Mouse (Mus musculus): ENCODE results near the gene Tex264. TPM values are rescaled to one million over a fixed set of nuclear protein-coding genes. Genes with fewer than 3 reads are reported as not detected.

Gene Tex264
- polyA plus RNA-seq, 1 experiment from 2014 or later = 86.7 TPM

DNA sequence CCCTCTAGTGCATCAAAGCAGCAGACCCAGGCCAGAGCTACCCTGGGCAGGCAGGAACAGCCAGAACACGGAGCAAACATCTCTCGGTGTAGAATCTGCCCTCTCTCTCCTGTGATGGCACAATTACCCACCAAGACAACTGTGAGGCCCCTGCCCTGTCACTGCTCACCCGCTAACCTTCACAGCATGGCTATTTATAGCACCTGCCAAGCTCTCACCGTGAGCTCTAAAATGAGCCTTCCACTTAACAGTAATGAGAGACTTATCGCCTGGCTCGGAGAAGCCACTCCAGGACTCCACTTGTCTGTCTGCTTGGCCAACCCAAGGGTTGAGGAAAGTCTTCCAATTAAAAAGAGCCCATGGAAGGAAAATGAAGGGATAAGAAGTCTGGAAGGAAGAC is 22.5 kb downstream of the Tex264 start:
- Histone ChIP-seq H3K36me3 (peaks cover 86% of the 10 kb centered on the region), H3K9ac (no peak overlapping the region), H3K4me1 (no peaks in the 10 kb centered on the region), H3K27me3 (no peaks in the 10 kb centered on the region), H3K27ac (replicated peaks) (no peak overlapping the region), H3K4me3 (replicated peaks) (no peak overlapping the region), H3K4me2 (replicated peaks) (no peak overlapping the region), H3K9me3 (replicated peaks) (no peaks in the 10 kb centered on the region)
- 84% methylated on average over 6 of the region's 6 CpGs for WGBS
- no peak for ATAC-seq (ENCODE audit: insufficient number of reproducible peaks, low FRiP score, low TSS enrichment, low read depth)

DNA sequence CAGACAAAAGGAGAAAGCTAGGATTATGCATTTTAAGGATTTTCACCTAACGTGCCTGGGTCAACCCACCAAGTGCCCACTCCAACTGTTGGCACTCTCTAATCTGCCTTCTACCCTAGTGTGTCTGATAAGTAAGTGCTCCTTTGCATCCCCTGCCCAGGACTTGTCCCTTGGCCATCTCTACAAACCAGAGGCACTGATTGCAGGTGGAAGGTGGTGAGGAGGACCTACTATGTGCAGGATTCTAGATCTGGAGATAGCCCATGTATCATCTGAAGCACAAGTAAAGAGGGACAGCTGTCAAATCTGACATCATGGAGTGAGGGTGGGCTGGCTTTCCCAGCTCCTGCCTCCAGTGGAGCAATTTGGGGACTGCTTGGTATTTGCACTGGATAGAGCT is 25.8 kb downstream of the Tex264 start:
- Histone ChIP-seq H3K36me3 (peaks cover 60% of the 10 kb centered on the region), H3K27me3 (peaks cover 10% of the 10 kb centered on the region), H3K9ac (no peak overlapping the region), H3K4me2 (replicated peaks) (no peak overlapping the region), H3K4me3 (replicated peaks) (no peak overlapping the region), H3K9me3 (replicated peaks) (no peaks in the 10 kb centered on the region), H3K4me1 (peaks cover 7% of the 10 kb centered on the region), H3K27ac (replicated peaks) (no peak overlapping the region)
- ATAC-seq (ENCODE audit: insufficient number of reproducible peaks, low FRiP score, low TSS enrichment, low read depth) = no peak
- WGBS = 68% methylated on average over 1 of the region's 1 CpGs

DNA sequence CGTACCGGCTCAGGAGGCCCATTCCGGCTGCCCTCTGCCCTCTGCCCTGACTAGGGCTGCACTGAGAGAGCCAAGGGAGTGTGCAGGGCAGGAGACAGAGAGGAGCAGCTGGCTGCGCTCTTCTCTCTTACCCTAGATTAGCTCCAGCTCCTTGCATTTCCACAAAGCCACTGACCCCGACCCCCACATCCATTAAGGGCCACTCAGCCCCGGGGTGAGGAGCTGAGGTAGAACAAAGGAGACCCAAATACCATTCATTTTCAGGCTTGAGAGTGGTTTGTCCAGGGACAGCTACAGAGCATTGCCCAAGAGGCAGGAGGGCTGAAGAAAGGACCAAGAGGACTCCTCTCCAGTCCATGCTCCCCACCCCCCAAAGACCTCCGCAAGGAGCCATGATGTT is 26.3 kb downstream of the Tex264 start:
- H3K9ac ChIP-seq = no peak overlapping the region
- no peaks in the 10 kb centered on the region for H3K9me3 ChIP-seq (replicated peaks)
- 44% methylated on average over 7 of the region's 7 CpGs for WGBS
- no peak for ATAC-seq (ENCODE audit: insufficient number of reproducible peaks, low FRiP score, low TSS enrichment, low read depth)
- H3K4me3 ChIP-seq (replicated peaks) = no peak overlapping the region
- no peak overlapping the region for H3K27ac ChIP-seq (replicated peaks)
- H3K4me2 ChIP-seq (replicated peaks) = no peak overlapping the region
- peaks cover 7% of the 10 kb centered on the region for H3K4me1 ChIP-seq
- peaks cover 14% of the 10 kb centered on the region for H3K27me3 ChIP-seq
- H3K36me3 ChIP-seq = peaks cover 56% of the 10 kb centered on the region

DNA sequence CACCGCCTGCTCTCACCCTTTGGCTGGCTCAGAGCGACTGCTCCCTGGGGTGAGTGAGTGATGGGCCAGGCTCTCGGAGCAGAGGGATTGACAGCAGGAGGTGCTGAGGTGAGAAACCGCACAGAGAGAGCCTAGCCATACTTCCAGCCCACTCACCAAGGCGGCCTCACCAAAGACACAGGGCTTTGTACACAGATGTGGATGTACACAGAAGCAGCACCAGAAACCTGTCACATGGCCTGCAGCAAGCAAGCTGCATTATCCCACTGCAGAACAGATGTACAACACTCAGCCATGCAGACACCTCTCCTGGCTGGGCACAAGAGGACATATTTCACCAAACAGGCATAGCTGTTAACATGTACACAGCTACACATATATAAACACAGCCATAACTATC is 28.1 kb downstream of the Tex264 start:
- H3K4me2 ChIP-seq (replicated peaks) = no peak overlapping the region
- H3K4me3 ChIP-seq (replicated peaks) = no peak overlapping the region
- peaks cover 24% of the 10 kb centered on the region for H3K27me3 ChIP-seq
- peaks cover 7% of the 10 kb centered on the region for H3K4me1 ChIP-seq
- no peak overlapping the region for H3K27ac ChIP-seq (replicated peaks)
- H3K9ac ChIP-seq = no peak overlapping the region
- whole genome bisulfite sequencing = 28% methylated on average over 5 of the region's 5 CpGs
- no peak for ATAC-seq (ENCODE audit: insufficient number of reproducible peaks, low FRiP score, low TSS enrichment, low read depth)
- peaks cover 48% of the 10 kb centered on the region for H3K36me3 ChIP-seq
- H3K9me3 ChIP-seq (replicated peaks) = no peaks in the 10 kb centered on the region

DNA sequence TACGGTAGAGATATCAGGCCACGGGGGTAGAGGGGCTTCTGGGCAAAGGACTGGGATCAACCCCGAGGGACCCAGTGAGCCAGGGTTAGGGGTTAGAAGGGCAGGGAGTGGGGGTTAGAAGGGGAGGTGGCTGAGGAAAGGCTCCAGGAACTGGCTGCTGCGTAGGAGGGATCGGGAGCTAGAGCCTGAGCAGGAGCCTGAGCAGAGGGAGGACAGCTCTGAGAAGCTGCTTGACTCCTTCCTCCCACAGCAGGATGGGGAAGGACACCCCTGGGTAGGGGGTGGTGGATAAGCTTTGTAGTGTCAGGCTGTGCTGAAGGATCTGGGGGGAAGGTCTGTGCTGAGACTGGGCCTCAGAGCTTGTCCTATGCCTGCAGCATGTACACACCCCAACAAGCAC is 28.9 kb downstream of the Tex264 start:
- 35% methylated on average over 5 of the region's 5 CpGs for WGBS
- no peak for ATAC-seq (ENCODE audit: insufficient number of reproducible peaks, low FRiP score, low TSS enrichment, low read depth)
- Histone ChIP-seq H3K4me2 (replicated peaks) (no peak overlapping the region), H3K27ac (replicated peaks) (no peak overlapping the region), H3K9me3 (replicated peaks) (no peaks in the 10 kb centered on the region), H3K4me3 (replicated peaks) (no peak overlapping the region), H3K27me3 (peaks cover 24% of the 10 kb centered on the region), H3K36me3 (peaks cover 40% of the 10 kb centered on the region), H3K9ac (no peak overlapping the region), H3K4me1 (peaks cover 7% of the 10 kb centered on the region)

DNA sequence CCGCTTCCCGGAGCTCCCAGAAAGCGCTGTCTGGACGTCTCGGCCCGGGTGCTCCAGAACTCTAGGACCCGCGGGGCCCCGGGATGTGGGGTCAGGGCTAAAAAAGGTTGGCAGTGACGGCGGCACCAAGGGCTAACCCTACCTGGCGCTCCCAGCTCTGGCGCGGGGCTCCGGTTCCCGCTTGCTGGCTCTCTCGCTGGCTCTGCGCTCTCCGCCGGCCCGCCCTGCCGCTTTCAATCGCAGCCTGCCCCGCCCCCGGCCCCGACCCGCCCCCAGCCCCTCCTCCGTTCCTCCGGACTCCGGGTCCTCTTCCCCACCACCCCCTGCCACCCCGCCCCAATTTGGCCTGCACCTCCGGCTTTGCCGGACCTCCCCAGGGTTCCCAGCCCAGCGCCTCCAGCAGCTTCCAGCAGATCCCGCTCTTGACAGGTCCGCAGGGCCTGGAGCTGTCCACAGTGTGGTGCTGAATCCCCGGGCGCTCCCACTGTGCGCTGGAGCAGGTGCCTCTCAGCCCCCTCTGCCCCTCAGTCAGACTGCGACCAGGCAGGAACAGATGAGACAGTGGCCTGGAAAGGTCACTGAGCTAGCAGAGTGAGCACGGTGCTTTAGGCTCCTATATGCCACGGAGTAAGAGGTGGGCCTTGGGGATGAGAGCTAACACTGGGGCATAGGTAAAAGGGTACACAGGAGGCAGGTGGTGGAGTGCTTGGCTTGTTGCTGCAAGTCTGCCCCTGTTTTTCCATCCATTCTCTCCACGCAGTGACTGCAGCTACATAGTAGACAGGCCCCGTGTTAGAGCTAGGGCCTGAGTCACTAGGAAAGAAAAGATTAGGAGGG is 29.6 kb downstream of the Tex264 start, which contains the start of gene Grm2:
TSS of gene Grm2 (minus strand) at position 199 of the 837 bp plus-strand sequence.
- ATAC-seq (ENCODE audit: insufficient number of reproducible peaks, low FRiP score, low TSS enrichment, low read depth) = 0 out of 2 replicates have a peak, but pooled peaks have one; percentile 31
- peaks cover 34% of the 10 kb centered on the region for H3K36me3 ChIP-seq
- H3K9ac ChIP-seq = 0 out of 2 replicates have a peak within 1 kb of the TSS, but pooled peaks have one; percentile 12
- no peaks in the 10 kb centered on the region for H3K9me3 ChIP-seq (replicated peaks)
- peak within 1 kb of the TSS; percentile 36 for H3K4me3 ChIP-seq (replicated peaks)
- WGBS = 1% methylated on average over 38 of the region's 44 CpGs
- no peak within 1 kb of the TSS for H3K27ac ChIP-seq (replicated peaks)
- H3K4me1 ChIP-seq = peaks cover 7% of the 10 kb centered on the region
- peaks cover 24% of the 10 kb centered on the region for H3K27me3 ChIP-seq
- peak within 1 kb of the TSS; percentile 76 for H3K4me2 ChIP-seq (replicated peaks)

DNA sequence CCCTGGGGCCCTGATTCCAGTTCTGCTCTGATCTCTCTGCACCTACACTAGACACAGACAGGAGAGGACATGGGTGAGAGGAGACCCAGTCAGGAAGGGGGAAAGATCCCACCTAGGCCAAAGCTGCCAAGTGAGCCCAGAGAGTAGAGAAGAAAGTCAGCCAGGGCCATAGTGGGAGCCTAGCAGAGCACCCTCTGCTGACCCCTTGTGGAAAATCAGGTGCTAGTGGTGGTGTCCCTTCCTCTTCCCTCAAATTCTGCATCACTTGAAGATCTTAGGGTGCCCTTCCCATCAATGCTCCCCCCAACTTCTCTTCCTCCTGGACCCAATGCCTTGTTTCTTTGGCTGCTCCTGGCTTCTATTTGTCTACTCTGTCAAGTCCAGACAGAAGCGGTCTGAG is 33.0 kb downstream of the Tex264 start:
- H3K27ac ChIP-seq (replicated peaks) = no peak overlapping the region
- ATAC-seq (ENCODE audit: insufficient number of reproducible peaks, low FRiP score, low TSS enrichment, low read depth) = no peak
- no peak overlapping the region for H3K4me3 ChIP-seq (replicated peaks)
- H3K9me3 ChIP-seq (replicated peaks) = no peaks in the 10 kb centered on the region
- no peak overlapping the region for H3K9ac ChIP-seq
- H3K4me1 ChIP-seq = peaks cover 7% of the 10 kb centered on the region
- 0 out of 2 replicates have a peak, but pooled peaks cover under 1% of the 10 kb centered on the region for H3K36me3 ChIP-seq
- no peak overlapping the region for H3K4me2 ChIP-seq (replicated peaks)
- 74% methylated on average over 1 of the region's 1 CpGs for WGBS
- peaks cover 24% of the 10 kb centered on the region for H3K27me3 ChIP-seq

DNA sequence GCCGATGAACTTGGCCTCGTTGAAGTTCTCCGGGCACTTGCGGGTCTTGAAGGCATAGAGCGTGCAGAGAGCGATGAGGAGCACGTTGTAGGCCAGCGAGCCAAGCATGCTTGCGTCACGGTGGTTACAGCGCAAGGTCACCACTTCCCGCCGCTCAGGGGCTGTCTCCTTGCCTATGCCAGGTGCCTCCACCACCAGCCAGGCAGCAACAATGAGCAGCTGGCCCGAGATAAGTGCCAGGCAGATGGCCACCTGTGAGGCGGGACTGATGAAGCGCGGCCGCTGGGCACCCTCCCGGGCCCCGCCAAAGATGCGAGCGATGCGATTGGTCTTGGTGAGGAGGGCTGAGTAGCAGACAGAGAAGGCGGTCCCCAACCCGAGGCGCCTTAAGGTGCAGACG is 38.5 kb downstream of the Tex264 start:
- H3K4me3 ChIP-seq (replicated peaks) = no peak overlapping the region
- H3K27ac ChIP-seq (replicated peaks) = no peak overlapping the region
- 76% methylated on average over 27 of the region's 27 CpGs for WGBS
- H3K4me2 ChIP-seq (replicated peaks) = no peak overlapping the region
- H3K27me3 ChIP-seq = no peaks in the 10 kb centered on the region; the same call in 1 of the 2 replicates
- no peak overlapping the region for H3K9ac ChIP-seq
- H3K4me1 ChIP-seq = no peaks in the 10 kb centered on the region
- ATAC-seq (ENCODE audit: insufficient number of reproducible peaks, low FRiP score, low TSS enrichment, low read depth) = no peak
- no peaks in the 10 kb centered on the region for H3K36me3 ChIP-seq
- no peaks in the 10 kb centered on the region for H3K9me3 ChIP-seq (replicated peaks)

DNA sequence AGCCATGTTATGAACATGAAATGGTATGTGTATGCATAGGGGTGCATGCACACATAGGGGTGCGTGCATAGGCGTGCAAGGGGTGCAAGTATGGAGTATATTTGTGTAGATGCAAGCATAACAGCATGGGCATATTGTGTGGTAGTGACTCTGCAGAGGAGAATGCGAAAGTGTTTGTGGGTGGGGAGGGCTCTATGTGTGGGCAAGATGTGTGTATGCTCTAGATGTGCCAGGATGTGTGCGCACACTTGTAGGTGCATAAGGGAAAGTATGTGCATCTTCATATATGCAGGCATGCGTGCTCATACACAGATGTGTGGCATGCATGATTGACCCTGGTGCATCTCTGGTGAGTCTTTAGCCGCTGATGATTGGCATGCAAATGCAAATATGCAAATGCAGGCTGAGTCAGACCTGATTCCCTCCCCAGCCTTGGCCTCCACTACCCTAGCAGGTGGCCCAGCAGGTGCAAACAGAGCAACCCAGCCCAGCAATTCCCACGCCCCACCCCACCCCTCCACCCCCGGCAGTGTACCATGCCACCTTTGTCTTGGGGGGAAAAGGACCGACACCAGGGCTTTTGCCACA is 39.9 kb downstream of the Tex264 start:
- WGBS = 78% methylated on average over 9 of the region's 9 CpGs
- no peak overlapping the region for H3K4me3 ChIP-seq (replicated peaks)

DNA sequence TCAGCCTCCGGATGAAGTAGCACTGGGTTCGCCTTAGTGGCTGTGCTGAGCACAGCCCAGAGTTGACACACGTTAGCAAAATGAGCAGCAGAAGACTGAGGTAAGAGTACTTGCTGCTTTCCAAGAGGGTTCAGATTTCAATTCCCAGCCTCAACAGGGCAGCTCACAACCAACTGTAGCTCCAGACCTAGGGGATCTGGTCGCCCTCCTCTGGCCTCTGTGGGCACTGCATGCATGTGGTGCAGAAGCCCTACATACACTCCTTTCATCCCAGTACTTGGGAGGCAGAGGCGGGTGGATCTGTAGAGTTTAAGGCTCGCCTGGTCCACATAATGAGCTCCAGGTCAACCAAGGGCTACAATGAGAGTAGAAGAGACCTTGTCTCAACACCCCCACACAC is 41.9 kb downstream of the Tex264 start:
- H3K4me2 ChIP-seq (replicated peaks) = no peak overlapping the region
- H3K9me3 ChIP-seq (replicated peaks) = no peaks in the 10 kb centered on the region
- no peak overlapping the region for H3K27ac ChIP-seq (replicated peaks)
- WGBS = 65% methylated on average over 6 of the region's 6 CpGs
- ATAC-seq (ENCODE audit: insufficient number of reproducible peaks, low FRiP score, low TSS enrichment, low read depth) = no peak
- H3K4me1 ChIP-seq = no peaks in the 10 kb centered on the region
- H3K9ac ChIP-seq = no peak overlapping the region
- H3K36me3 ChIP-seq = no peaks in the 10 kb centered on the region
- no peaks in the 10 kb centered on the region; the same call in 1 of the 2 replicates for H3K27me3 ChIP-seq
- H3K4me3 ChIP-seq (replicated peaks) = no peak overlapping the region

More for the DNA sequence above, 39.9 kb downstream of the Tex264 start:
- Histone ChIP-seq H3K36me3 (no peaks in the 10 kb centered on the region), H3K9ac (no peak overlapping the region), H3K27ac (replicated peaks) (no peak overlapping the region), H3K9me3 (replicated peaks) (no peaks in the 10 kb centered on the region), H3K4me1 (no peaks in the 10 kb centered on the region), H3K4me2 (replicated peaks) (no peak overlapping the region), H3K27me3 (no peaks in the 10 kb centered on the region; the same call in 1 of the 2 replicates)
- ATAC-seq (ENCODE audit: insufficient number of reproducible peaks, low FRiP score, low TSS enrichment, low read depth) = no peak

DNA sequence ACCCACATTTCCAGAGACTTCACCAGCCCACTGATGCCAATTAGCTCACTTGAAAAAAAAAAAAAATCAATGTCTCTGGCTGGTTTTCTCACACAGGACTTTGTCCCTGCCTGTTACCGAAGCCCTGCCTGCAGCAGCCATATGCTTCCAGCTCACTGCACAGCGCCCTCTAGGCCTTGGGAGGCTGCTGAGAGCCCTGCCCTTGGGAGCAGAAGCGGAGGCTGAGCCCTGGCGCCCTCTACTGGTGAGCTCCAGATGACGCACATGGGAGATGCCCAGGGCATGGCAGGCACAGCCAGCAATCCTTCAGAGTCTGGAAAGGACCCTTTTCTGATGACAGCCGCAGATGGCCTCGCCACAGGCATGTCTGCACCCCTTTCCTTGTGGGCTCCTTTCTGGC is 42.6 kb downstream of the Tex264 start:
- WGBS = 33% methylated on average over 7 of the region's 7 CpGs
- H3K4me1 ChIP-seq = no peaks in the 10 kb centered on the region
- H3K4me3 ChIP-seq (replicated peaks) = no peak overlapping the region
- no peak for ATAC-seq (ENCODE audit: insufficient number of reproducible peaks, low FRiP score, low TSS enrichment, low read depth)
- no peak overlapping the region for H3K4me2 ChIP-seq (replicated peaks)
- no peak overlapping the region for H3K27ac ChIP-seq (replicated peaks)
- no peaks in the 10 kb centered on the region for H3K9me3 ChIP-seq (replicated peaks)
- no peaks in the 10 kb centered on the region for H3K36me3 ChIP-seq
- H3K27me3 ChIP-seq = no peaks in the 10 kb centered on the region; the same call in 1 of the 2 replicates
- no peak overlapping the region for H3K9ac ChIP-seq

Data from embryonic facial prominence, embryonic 15.5 days (tissue).